23 mouse cellular contexts compared by ENCODE assay signal in genomic region chr7:114149564-114149963, GRCm38 (mm10). TPM values are rescaled to one million over a fixed set of nuclear protein-coding genes. Genes with fewer than 3 reads are reported as not detected.
A peak's percentile ranks its signal among the peaks of the same experiment; 100 is the strongest.
DNase-seq lines count a peak whose midpoint lies in the region; ATAC-seq and TF ChIP-seq lines count a peak whose summit lies in the region.
"Had no signal": no experiment of that assay in that cellular context is flagged by ENCODE, and none has a peak within 500 bp of the region (broad histone marks: within the 10 kb centered on the region; RNA-seq: fewer than 3 reads in every experiment).

No protein-coding gene starts in this region.

- no peak for ATAC-seq in liver, embryonic 11.5 days (replicated peaks; ENCODE audit: low FRiP score)
- peak; percentile 53 for ATAC-seq in lung, postnatal 0 days
- ATAC-seq in megakaryocyte-erythroid progenitor cell, adult 5-6 weeks (replicated peaks; ENCODE audit: low FRiP score, low TSS enrichment, poor library complexity, severe bottlenecking), result no peak
- ATAC-seq: forebrain, embryonic 14.5 days; forebrain, postnatal 0 days had no signal

- H3K27ac ChIP-seq in kidney, adult 2 months (ENCODE audit: insufficient read depth, low read depth, low read length), result peak overlapping the region; percentile 66; the same call in 1 of the 2 replicates
- peak overlapping the region; percentile 17 for H3K27ac ChIP-seq in liver, adult 2 months (replicated peaks; ENCODE audit: insufficient read depth, low read depth, low read length)
- H3K27ac ChIP-seq in liver, embryonic 11.5 days (ENCODE audit: low read depth, low read length), result no peak overlapping the region
- peak overlapping the region; percentile 3 for H3K27ac ChIP-seq in lung, postnatal 0 days (ENCODE audit: low read length)
- H3K27ac ChIP-seq: embryonic facial prominence, embryonic 12.5 days; embryonic facial prominence, embryonic 15.5 days; gastrocnemius, adult 2 months; hindbrain, embryonic 12.5 days had no signal

- peak; percentile 41 for DNase-seq in kidney, adult 2 months
- DNase-seq in kidney, adult 11 months, result no peak
- DNase-seq in liver, adult 2 months (ENCODE audit: extremely low read depth, low read depth, low spot score), result peak; percentile 29
- DNase-seq in liver, embryonic 11.5 days (ENCODE audit: low spot score), result no peak
- peak; percentile 64 for DNase-seq in lung, postnatal 0 days (ENCODE audit: low spot score)
- DNase-seq in lung, adult 18-20 months, result no peak
- DNase-seq: B cell, adult 2 months; cerebellum, adult 11 months; cerebellum, adult 2 months; cerebellum, adult 9-11 months; cerebellum, postnatal 25 days; forebrain, postnatal 0 days; gastrocnemius, adult 2 months; gastrocnemius, postnatal 14 days had no signal

- TF ChIP-seq EP300 in lung, postnatal 0 days (IDR thresholded peaks at IDR 0.05), result 0 out of 2 replicates have a peak, but pooled peaks have one; percentile 8

- no peak overlapping the region for H3K4me2 ChIP-seq in liver, embryonic 11.5 days
- H3K4me2 ChIP-seq in lung, postnatal 0 days (replicated peaks; ENCODE audit: low read depth, low read length), result no peak overlapping the region
- H3K4me2 ChIP-seq: embryonic facial prominence, embryonic 12.5 days; embryonic facial prominence, embryonic 15.5 days; heart, embryonic 11.5 days; hindbrain, embryonic 12.5 days had no signal

- H3K79me2 ChIP-seq in liver, adult 2 months (ENCODE audit: control insufficient read depth, insufficient read depth, low read length), result no peaks in the 10 kb centered on the region

- no peaks in the 10 kb centered on the region for H3K9me3 ChIP-seq in liver, embryonic 11.5 days (ENCODE audit: control insufficient read depth, low read length)
- H3K9me3 ChIP-seq in lung, postnatal 0 days (ENCODE audit: low read length), result no peaks in the 10 kb centered on the region
- H3K9me3 ChIP-seq: embryonic facial prominence, embryonic 12.5 days; embryonic facial prominence, embryonic 15.5 days; G1E; hindbrain, embryonic 12.5 days had no signal

- TF ChIP-seq CTCF in kidney, adult 2 months (conservative IDR thresholded peaks at IDR 0.05; ENCODE audit: insufficient read depth, insufficient read length, low read depth, low read length), result no peak
- TF ChIP-seq CTCF in liver, adult 2 months (IDR thresholded peaks at IDR 0.05; ENCODE audit: low read depth, low read length), result no peak
- TF ChIP-seq CTCF in lung, postnatal 0 days (IDR thresholded peaks at IDR 0.05), result no peak

- no peaks in the 10 kb centered on the region for H3K36me3 ChIP-seq in kidney, adult 2 months (ENCODE audit: control insufficient read depth, insufficient read depth, low read length)
- H3K36me3 ChIP-seq in liver, adult 2 months (ENCODE audit: control insufficient read depth, insufficient read depth, low read length), result no peaks in the 10 kb centered on the region
- H3K36me3 ChIP-seq in liver, embryonic 11.5 days (ENCODE audit: control insufficient read depth, insufficient read depth, low read length), result no peaks in the 10 kb centered on the region
- H3K36me3 ChIP-seq in lung, postnatal 0 days (ENCODE audit: insufficient read depth, low read length), result no peaks in the 10 kb centered on the region
- H3K36me3 ChIP-seq: embryonic facial prominence, embryonic 12.5 days; embryonic facial prominence, embryonic 15.5 days; G1E; hindbrain, embryonic 12.5 days had no signal

- H3K4me1 ChIP-seq in kidney, adult 2 months (ENCODE audit: control insufficient read depth, insufficient read depth, low read length), result no peaks in the 10 kb centered on the region; the same call in 1 of the 2 replicates
- no peaks in the 10 kb centered on the region for H3K4me1 ChIP-seq in liver, adult 2 months (ENCODE audit: control insufficient read depth, insufficient read depth, low read length)
- H3K4me1 ChIP-seq in liver, embryonic 11.5 days (replicated peaks; ENCODE audit: control insufficient read depth, insufficient read depth, low read length), result no peaks in the 10 kb centered on the region
- H3K4me1 ChIP-seq in lung, postnatal 0 days (ENCODE audit: insufficient read depth, low read depth, low read length), result no peaks in the 10 kb centered on the region
- H3K4me1 ChIP-seq: embryonic facial prominence, embryonic 12.5 days; embryonic facial prominence, embryonic 15.5 days had no signal

- no peak for TF ChIP-seq POLR2A in kidney, adult 2 months (IDR thresholded peaks at IDR 0.05; ENCODE audit: low read depth, low read length)
- TF ChIP-seq POLR2A in liver, adult 2 months (IDR thresholded peaks at IDR 0.05; ENCODE audit: extremely low read depth, insufficient read depth, low read length), result no peak

- no peak overlapping the region for H3K4me3 ChIP-seq in kidney, adult 2 months (ENCODE audit: insufficient read depth, low read depth, low read length)
- H3K4me3 ChIP-seq in liver, adult 2 months (ENCODE audit: insufficient read depth, low read depth, low read length), result no peak overlapping the region
- no peak overlapping the region for H3K4me3 ChIP-seq in liver, embryonic 11.5 days (ENCODE audit: low read depth, low read length)
- no peak overlapping the region for H3K4me3 ChIP-seq in lung, postnatal 0 days (ENCODE audit: low read depth, low read length)
- H3K4me3 ChIP-seq: embryonic facial prominence, embryonic 12.5 days; embryonic facial prominence, embryonic 15.5 days; gastrocnemius, adult 2 months; hindbrain, embryonic 12.5 days had no signal

- H3K9ac ChIP-seq in liver, adult 2 months (ENCODE audit: low read depth, low read length), result no peak overlapping the region
- no peak overlapping the region for H3K9ac ChIP-seq in liver, embryonic 11.5 days (ENCODE audit: low read depth, low read length)
- H3K9ac ChIP-seq in lung, postnatal 0 days (replicated peaks; ENCODE audit: low read depth), result no peak overlapping the region
- H3K9ac ChIP-seq: embryonic facial prominence, embryonic 12.5 days; embryonic facial prominence, embryonic 15.5 days; forebrain, postnatal 0 days; hindbrain, embryonic 12.5 days had no signal

- WGBS in kidney, adult 2 months, result 72% methylated on average over 6 of the region's 6 CpGs
- 74% methylated on average over 6 of the region's 6 CpGs for WGBS in liver, adult 2 months
- WGBS in liver, embryonic 11.5 days, result 81% methylated on average over 6 of the region's 6 CpGs
- WGBS in lung, postnatal 0 days, result 66% methylated on average over 6 of the region's 6 CpGs

- H3K27me3 ChIP-seq in kidney, adult 2 months (replicated peaks; ENCODE audit: control insufficient read depth, insufficient read depth, low read length), result no peaks in the 10 kb centered on the region
- H3K27me3 ChIP-seq in liver, adult 2 months (ENCODE audit: control insufficient read depth, insufficient read depth, low read length), result no peaks in the 10 kb centered on the region
- H3K27me3 ChIP-seq in liver, embryonic 11.5 days (replicated peaks; ENCODE audit: control insufficient read depth, insufficient read depth, low read length), result no peaks in the 10 kb centered on the region
- no peaks in the 10 kb centered on the region for H3K27me3 ChIP-seq in lung, postnatal 0 days (replicated peaks; ENCODE audit: insufficient read depth, low read length)
- H3K27me3 ChIP-seq: CH12.LX; embryonic facial prominence, embryonic 12.5 days; embryonic facial prominence, embryonic 15.5 days; hindbrain, embryonic 12.5 days; Patski had no signal

RNA-seq across cellular contexts. Expression of gene Rras2, which starts 32.0 kb away (rescaled TPM):
- polyA plus RNA-seq in kidney, adult 2 months (2012; rRNA removed), result 15.3 and 17.5 TPM in 2 replicates
- total RNA-seq in liver, adult 2 months (2014; rRNA removed), result 18.3 and 18.9 TPM in 2 replicates
- polyA plus RNA-seq in liver, adult 2 months (2012; rRNA removed), result 6.0 TPM in 2 replicates
- 20.1 and 20.4 TPM in 2 replicates for polyA plus RNA-seq in liver, embryonic 11.5 days (2014; fragmentation: Nextera tagmentation; extraction: Ambion mirVana)
- 77.7 and 83.6 TPM in 2 replicates for polyA plus RNA-seq in lung, postnatal 0 days (2015; fragmentation: Nextera tagmentation; extraction: Ambion mirVana)
- total RNA-seq in megakaryocyte-erythroid progenitor cell, adult 5-6 weeks (2014; fragmentation: Nextera tagmentation), result 1.2 and 3.8 TPM in 2 replicates
- 2.1 and 3.4 TPM in 2 replicates for total RNA-seq in megakaryocyte-erythroid progenitor cell, adult 5-6 weeks (2017)
- polyA plus RNA-seq: G1E had no signal

Comparison
In these comparisons a context has a peak if more than half of its experiments do, and no peak if none do; other contexts are left out.
1. DNase-seq: peak in kidney, adult 2 months (single experiment), liver, adult 2 months (single experiment) and lung, postnatal 0 days (single experiment); none in kidney, adult 11 months (single experiment), liver, embryonic 11.5 days (single experiment) and lung, adult 18-20 months (0 of 2).